Mouse (Mus musculus) liver, adult 2 months (tissue): ENCODE results near the gene Atp6v1g2.

ENCODE experiments used
- CTCF ChIP-seq: fragments of 200-500 bp; IDR thresholded peaks from 2 replicates; pipeline ENCODE4 v1.5.1; 2011; ENCODE audit warnings: low read depth, low read length, control low read depth
- POLR2A ChIP-seq: fragments of 200-500 bp; IDR thresholded peaks from 2 replicates; pipeline ENCODE4 v1.6.1; 2011; ENCODE audit warnings: low read length, control low read depth; ENCODE audit not compliant: insufficient read depth; ENCODE audit errors: extremely low read depth

- TF ChIP-seq POLR2A = no peak
- TF ChIP-seq CTCF = no peak
Measured at GRCm38 (mm10) chr17:35222299-35222698, 11.2 kb upstream of the Atp6v1g2 start.
